Mouse (Mus musculus) regulatory T cell (primary cell): ENCODE data around the gene Fndc7.
"Not testable (repeated sequence)": the region's sequence is repeated elsewhere in the genome, so short reads cannot be mapped to it uniquely, and the experiment has no call there.

Source experiments
- in situ Hi-C: fragments of 300-600 bp; cut with MboI, MseI; formaldehyde crosslinking; loops from one replicate; pipeline ENCODE4 v1.15.1; 2025; ENCODE audit warnings: high pct_unique_total_duplicates

Fndc7 gene

DNA sequence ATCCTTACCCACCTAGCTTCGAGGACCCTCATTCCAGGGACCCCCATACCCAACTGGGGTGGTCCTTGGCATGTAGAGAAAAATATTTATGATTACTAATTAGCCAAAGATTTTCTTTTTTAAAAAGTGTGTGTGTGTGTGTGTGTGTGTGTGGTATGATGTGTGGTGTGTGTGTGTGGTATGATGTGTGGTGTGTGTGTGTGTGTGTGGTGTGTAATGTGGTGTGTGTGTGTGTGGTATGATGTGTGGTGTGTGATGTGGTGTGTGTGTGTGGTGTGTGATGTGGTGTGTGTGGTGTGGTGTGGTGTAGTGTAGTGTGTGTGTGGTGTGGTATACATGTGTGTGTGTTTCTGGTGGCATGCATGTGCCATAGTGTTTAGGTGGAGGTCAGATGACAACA, 2.3 kb upstream of the Fndc7 start:
- in situ Hi-C loops: no loop called here

DNA sequence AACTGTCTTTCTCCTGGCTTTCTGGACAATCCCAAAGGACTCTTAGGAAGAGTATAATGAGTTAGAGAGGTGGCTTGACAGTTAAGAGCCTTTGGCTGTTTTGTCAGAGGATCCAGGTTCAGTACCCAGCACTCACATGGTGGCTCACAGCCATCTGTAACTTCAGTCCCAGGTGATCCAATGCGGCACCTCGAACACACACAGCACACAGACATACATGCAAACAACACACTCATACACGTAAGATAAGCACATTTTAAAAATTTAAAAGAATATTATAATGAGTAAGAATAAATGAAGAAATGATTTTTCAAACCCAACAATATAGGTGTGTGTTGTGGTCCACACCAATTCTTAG, 2.2 kb downstream of the Fndc7 start:
- in situ Hi-C loops: loop anchor here (5.0 kb wide), 1 partner anchor 45 kb away; the partner anchor contains the start of gene Stxbp3

- in situ Hi-C loops: loop anchor here (5.0 kb wide), 1 partner anchor 45 kb away; the partner anchor contains the start of gene Stxbp3
Observed at GRCm38 (mm10) chr3:108886934-108887617, 2.7 kb downstream of the Fndc7 start.

DNA sequence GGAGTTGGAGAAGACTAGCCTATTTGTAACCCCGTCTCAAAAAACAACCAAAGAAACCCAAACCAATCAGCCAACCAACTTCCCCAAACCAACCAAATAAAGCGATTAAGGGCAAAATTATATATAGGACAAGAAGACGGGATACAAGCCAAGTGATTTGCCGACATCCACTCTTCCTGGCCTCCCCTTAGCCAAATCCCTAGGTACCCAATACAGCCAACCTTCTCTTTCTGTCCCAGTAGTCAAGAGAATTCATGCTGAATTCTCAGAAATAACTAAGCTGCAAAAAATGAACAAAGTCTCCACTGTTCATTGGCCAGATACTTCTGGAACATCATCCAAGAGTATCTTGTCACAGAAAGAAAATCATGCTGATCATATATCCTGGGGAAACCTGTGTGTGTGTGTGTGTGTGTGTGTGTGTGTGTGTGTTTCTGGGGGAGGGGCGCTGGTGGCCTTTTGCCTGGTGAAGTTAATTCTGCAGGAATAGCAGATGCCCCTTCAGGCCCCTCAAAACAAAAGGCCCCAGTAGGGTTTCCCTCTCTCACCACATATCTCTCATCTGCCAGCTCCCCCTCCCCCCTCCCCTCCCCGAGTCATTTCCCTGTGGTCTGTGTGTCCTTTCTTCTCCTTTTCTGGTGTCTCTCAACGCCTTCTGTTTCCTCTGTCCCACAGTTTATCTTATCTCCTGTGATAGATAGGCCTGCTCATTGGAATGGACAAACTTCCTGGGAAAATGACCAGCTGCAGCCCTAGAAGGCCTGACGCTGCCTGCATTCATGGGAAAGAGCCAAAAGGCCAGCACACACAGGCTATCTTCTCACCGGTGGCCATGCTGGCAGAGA, 3.9 kb downstream of the Fndc7 start:
- in situ Hi-C loops: loop anchor here (5.0 kb wide), 1 partner anchor 44 kb away; the partner anchor contains the start of gene Stxbp3

- in situ Hi-C loops: loop anchor here (5.0 kb wide), 1 partner anchor 42 kb away; the partner anchor contains the start of gene Stxbp3
Observed at GRCm38 (mm10) chr3:108884706-108885289, 5.0 kb downstream of the Fndc7 start.

GRCm38 (mm10) chr3:108883067-108883466, 6.7 kb downstream of the Fndc7 start:
- in situ Hi-C loops: no loop called here

- in situ Hi-C loops: not testable (repeated sequence)
Observed at GRCm38 (mm10) chr3:108881873-108882272, 7.9 kb downstream of the Fndc7 start.

DNA sequence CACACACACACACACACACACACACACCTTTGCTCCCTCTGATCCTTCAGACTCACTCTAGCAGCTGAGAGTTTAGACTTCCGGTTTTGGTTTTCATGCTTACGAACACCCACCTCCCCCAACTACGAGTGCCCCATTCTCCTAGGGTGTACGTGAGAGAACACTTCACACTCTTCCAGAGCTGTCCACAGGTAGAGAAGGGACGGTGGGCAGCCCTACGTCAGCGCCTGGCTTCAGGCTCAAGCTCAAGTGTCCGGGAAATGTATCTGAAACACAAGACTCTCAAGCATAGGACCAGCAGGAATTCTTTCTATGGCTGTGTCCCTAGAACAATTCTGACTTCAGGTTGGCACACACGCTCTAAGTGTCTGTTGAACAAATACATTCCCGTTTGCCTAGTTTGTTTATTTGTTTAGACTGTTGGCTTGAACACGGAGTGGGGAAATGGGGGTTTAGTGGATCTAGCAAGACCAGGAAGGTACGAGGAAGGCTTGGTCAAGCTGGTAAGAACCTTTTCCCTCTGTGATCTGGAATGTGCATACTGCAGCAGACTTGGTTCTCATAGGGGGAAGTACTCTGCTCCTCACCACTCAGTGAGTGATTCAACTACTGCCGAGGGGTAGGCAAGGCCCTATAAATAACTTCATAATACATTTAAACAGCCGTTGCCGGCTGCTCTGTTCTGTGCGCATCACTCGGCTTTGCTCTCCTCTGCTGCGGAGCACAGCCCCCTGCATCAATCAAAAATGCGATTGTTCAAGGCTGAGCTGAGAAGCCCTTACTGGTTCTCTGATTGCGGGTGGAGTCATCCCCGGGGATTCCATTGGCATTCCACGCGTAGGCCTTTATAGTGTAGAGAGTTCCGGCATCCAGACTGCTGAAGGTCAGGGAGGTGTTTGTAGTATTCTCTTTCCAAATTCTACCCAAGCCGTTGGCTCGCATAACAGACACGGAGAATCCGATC, 9.0 kb downstream of the Fndc7 start:
- in situ Hi-C loops: no loop called here

GRCm38 (mm10) chr3:108879836-108880435, 9.9 kb downstream of the Fndc7 start:
- in situ Hi-C loops: no loop called here

GRCm38 (mm10) chr3:108879129-108879528, 10.7 kb downstream of the Fndc7 start:
- in situ Hi-C loops: no loop called here

DNA sequence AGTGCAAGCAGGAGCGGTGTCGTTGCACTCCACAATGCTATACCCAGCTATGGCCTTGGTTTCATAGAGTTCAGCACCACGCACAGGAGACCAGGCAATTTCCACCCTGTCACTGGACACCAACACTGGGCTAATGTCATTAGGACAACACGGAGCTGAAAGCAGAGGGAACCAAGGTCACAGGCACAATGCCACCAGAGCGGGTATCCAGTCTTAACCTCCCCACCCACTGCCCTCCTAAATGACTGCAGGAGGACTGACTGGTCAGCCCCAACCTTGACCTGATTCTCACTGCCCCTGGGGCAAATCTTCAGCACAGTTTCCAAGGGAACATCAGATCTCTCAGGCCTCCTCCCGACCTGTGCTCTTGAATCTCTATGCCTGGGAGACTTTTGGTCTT, 19.2 kb downstream of the Fndc7 start:
- in situ Hi-C loops: no loop called here

DNA sequence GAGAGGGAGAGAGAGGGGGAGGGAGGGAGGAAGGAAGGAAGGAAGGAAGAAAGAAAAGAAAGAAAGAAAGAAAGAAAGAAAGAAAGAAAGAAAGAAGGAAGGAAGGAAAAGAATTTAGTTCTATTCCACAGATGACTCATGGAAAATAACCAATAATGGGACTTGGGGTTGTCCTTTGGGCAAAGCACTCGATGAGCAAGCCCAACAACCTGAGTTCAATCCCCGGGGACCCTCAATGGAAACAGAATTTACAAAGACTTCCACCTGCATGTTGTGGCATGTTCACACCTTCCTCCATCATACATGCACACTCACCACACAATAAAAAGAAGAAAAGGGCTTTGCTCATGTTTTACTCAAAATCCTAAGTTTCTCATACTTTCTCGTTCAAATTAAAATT, 22.4 kb downstream of the Fndc7 start:
- in situ Hi-C loops: no loop called here

GRCm38 (mm10) chr3:108865676-108866075, 24.1 kb downstream of the Fndc7 start:
- in situ Hi-C loops: no loop called here

- in situ Hi-C loops: no loop called here
Observed at GRCm38 (mm10) chr3:108865129-108865528, 24.7 kb downstream of the Fndc7 start.

DNA sequence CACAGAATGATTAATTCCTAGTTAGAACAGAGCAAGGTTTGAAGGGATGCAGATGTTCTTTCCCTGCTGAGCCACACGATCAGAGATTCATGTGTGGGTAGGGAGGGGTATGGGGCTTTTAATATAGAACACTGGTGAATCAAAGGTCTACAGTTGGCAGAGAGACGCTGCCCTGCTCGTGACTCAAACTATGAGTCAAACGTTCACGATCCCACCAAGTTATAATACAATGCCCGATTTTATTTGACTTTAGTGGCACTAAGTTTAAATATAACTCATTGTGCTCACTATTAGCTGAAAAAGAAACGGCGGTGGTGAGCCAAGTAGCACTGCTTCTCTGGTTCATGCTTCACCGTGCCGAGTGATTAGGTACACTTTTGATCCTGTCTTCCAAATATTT, 26.7 kb downstream of the Fndc7 start:
- in situ Hi-C loops: no loop called here

GRCm38 (mm10) chr3:108862282-108862681, 27.5 kb downstream of the Fndc7 start:
- in situ Hi-C loops: not testable (repeated sequence)

DNA sequence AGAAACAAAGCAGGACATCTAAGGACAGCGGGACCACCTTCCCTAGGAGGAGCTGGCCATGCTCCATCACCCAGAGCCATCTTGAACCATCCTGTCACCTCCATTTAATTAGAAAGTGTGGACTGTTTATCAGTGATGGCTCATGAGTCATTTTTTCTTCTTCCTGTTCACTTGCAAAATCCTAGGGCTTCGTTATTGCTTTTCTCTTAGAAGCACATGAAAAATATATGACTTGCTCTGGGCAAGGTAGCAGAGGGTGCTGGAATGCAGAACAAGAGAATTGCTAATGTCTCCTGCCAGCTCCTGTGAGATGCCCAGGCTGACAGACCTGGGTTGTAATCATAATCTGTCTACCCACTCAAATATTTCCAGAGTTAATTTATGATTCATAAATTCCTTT, 29.0 kb downstream of the Fndc7 start:
- in situ Hi-C loops: no loop called here

- in situ Hi-C loops: no loop called here
Observed at GRCm38 (mm10) chr3:108858231-108858770, 31.5 kb downstream of the Fndc7 start.

- in situ Hi-C loops: no loop called here
Observed at GRCm38 (mm10) chr3:108857714-108858113, 32.1 kb downstream of the Fndc7 start.

DNA sequence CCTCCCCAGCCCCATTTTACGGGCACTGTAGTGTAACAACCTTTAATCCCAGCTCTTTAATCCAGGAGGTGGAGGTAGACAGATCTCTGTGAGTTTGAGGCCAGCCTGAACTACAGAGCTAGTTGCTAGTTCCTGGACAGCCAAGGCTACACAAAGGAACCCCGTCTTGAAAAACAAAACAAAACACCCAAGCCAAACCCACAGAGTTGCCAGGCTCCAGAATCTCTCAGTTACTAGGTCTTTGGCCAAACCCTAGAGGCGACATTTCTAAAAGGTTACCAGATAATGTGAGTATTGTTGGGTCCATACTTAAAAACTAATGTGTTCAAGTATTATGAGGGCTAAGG, 32.7 kb downstream of the Fndc7 start:
- in situ Hi-C loops: no loop called here
